Mouse (Mus musculus) forebrain, postnatal 0 days (tissue): Measurements from ENCODE around the gene Abca6. TPM values are rescaled to one million over a fixed set of nuclear protein-coding genes. Genes with fewer than 3 reads are reported as not detected.
A peak's percentile ranks its signal among the peaks of the same experiment; 100 is the strongest.

ENCODE experiments used
- ATAC-seq: fragments of 200-750 bp; cut with Nextera tagmentation; 2 replicates; pipeline ENCODE4 v1.8.0; 2017; ENCODE audit warnings: mild to moderate bottlenecking, moderate library complexity
- DNase-seq: peaks from one replicate; pipeline ENCODE4 v3.0.0-alpha.2; 2015
- H3K27ac ChIP-seq: fragments of 300-500 bp; sonication (generic); 2 replicates; pipeline ENCODE4 v1.5.1; 2014; ENCODE audit warnings: low read depth, mild to moderate bottlenecking, antibody characterized with exemption, low read length, moderate library complexity, mixed read lengths
- H3K27me3 ChIP-seq: fragments of 300-500 bp; sonication (generic); 2 replicates; pipeline ENCODE4 v1.6.1; 2014; ENCODE audit warnings: mild to moderate bottlenecking, low read length, mixed read lengths; ENCODE audit not compliant: insufficient read depth
- H3K36me3 ChIP-seq: fragments of 300-500 bp; sonication (generic); 2 replicates; pipeline ENCODE4 v1.6.1; 2014; ENCODE audit warnings: mild to moderate bottlenecking, moderate library complexity; ENCODE audit not compliant: insufficient read depth
- H3K4me1 ChIP-seq: fragments of 300-500 bp; sonication (generic); 2 replicates; pipeline ENCODE4 v1.6.1; 2014; ENCODE audit warnings: antibody characterized with exemption; ENCODE audit not compliant: insufficient read depth
- H3K4me2 ChIP-seq: fragments of 300-500 bp; sonication (generic); 2 replicates; pipeline ENCODE4 v1.6.1; 2014; ENCODE audit warnings: low read depth, mild to moderate bottlenecking, moderate library complexity
- H3K4me3 ChIP-seq: fragments of 300-500 bp; sonication (generic); 2 replicates; pipeline ENCODE4 v1.5.1; 2014; ENCODE audit warnings: low read depth, low read length, mixed read lengths
- H3K9ac ChIP-seq: fragments of 300-500 bp; sonication (generic); 2 replicates; pipeline ENCODE4 v1.6.1; 2014; ENCODE audit warnings: mild to moderate bottlenecking
- H3K9me3 ChIP-seq: fragments of 300-500 bp; sonication (generic); 2 replicates; pipeline ENCODE4 v1.6.1; 2016; ENCODE audit warnings: low read length
- CTCF ChIP-seq: sonication (generic); IDR thresholded peaks from 2 replicates; pipeline ENCODE4 v1.5.1; 2016; ENCODE audit warnings: antibody characterized with exemption, control low read depth, low read depth
- WGBS: fragments of 180-500 bp; shearing (Covaris S2); extraction: QIAGEN DNeasy Blood & Tissue Kit; methylation state at CpG from one replicate; pipeline ENCODE4 v1.1.7; 2014; 5-methylcytosine and 5-hydroxymethylcytosine counted together
- polyA plus RNA-seq: library from polyadenylated mRNA; unstranded; fragments of >200 nt; fragmentation: Nextera tagmentation; extraction: Ambion mirVana; gene quantifications from 2 replicates; pipeline ENCODE4 v1.2.1, GENCODE M21; 2015
- total RNA-seq: library from RNA; depleted of rRNA; stranded (reverse); fragments of >200 nt; gene quantifications from 2 replicates; pipeline ENCODE4 v1.2.3, GENCODE M21; 2014; rRNA removed

Gene Abca6
- total RNA-seq (0.85 and 2.0 TPM in 2 replicates), polyA plus RNA-seq (0.39 and 0.91 TPM in 2 replicates)

DNA sequence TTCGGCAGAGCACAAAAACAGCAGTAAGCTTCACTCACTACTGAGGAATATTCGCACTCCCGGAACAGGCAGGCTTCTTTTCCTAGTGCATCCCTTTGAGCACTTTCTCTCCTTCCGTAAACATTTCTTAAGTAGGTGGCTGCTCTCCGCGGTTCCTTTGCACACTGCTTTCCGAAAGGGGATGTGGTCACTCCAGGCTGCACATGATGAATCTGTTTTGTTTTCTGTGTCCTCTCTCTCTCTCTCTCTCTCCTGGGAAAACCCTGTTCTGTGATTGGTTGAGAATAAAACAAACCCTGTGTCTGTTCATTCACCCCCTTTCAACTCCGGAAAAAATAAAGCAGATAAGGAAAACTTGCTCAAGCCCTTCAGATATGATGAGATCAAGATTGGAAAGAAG is at the start of gene Abca6:
Gene Abca6 (minus strand): TSS at position 243 of the 400 bp plus-strand sequence.
- no peaks in the 10 kb centered on the region for H3K9me3 ChIP-seq
- peak within 1 kb of the TSS; percentile 23 for H3K4me3 ChIP-seq
- no peaks in the 10 kb centered on the region for H3K36me3 ChIP-seq
- no peak within 1 kb of the TSS for H3K27ac ChIP-seq
- no peaks in the 10 kb centered on the region for H3K27me3 ChIP-seq
- WGBS, result 8% methylated on average over 8 of the region's 8 CpGs
- peak within 1 kb of the TSS; percentile 49 for H3K4me2 ChIP-seq
- ATAC-seq, result no peak
- DNase-seq, result peak; percentile 26
- no peak for TF ChIP-seq CTCF
- H3K4me1 ChIP-seq, result no peaks in the 10 kb centered on the region
- no peak within 1 kb of the TSS for H3K9ac ChIP-seq

DNA sequence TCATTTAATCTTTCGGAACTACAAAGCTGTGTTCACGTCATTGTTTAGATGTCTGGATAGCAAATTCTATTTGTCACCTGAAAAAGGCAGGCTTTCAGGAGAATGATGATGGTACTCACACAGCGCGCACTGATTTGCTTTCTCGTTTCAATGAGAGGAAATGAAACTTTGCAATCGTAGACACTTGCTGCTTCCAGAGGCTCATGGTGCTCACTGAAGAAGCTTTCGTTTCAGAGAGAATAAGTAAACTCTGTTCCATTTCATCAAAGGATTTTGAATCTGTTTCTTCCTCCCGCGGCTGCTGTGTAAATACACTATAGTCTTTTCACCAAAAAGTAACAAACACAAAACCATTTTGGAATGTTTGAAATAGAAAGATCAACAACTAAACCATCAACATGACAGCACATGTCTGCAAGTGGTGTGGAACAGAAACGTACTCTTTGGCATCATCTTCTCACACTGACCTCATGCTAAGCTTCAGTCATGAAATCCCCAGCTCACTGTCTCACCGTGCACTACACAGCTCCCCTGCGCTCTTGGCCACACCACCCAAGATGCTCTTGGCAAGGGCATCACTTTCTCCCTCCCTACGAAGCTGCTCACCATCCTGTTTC is 46.4 kb upstream of the Abca6 start:
- 80% methylated on average over 13 of the region's 13 CpGs for WGBS

DNA sequence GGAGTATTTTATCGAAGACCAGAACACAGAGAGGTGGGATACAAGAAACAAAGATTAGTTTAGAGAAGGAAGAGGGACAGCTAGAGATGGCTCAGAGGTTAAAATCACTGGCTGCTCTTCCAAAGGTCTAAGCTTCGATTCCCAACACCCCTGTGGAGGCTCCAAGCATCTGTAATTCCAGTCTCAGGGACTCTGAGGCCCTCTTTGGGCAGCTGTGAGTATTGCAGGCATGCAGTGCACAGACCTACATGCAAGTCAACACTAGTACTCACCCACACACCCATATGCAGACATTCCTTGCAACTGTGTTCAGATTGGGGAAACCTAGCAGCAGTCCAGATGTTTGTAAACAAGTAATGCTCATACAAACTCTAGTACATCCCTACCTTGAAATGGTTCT is 39.0 kb upstream of the Abca6 start:
- no peak for ATAC-seq
- H3K9me3 ChIP-seq, result no peaks in the 10 kb centered on the region
- H3K4me3 ChIP-seq, result no peak overlapping the region
- no peaks in the 10 kb centered on the region for H3K27me3 ChIP-seq
- H3K4me2 ChIP-seq, result no peak overlapping the region
- TF ChIP-seq CTCF, result peak; percentile 18; the same call in 1 of the 2 replicates
- H3K9ac ChIP-seq, result no peak overlapping the region
- no peak overlapping the region for H3K27ac ChIP-seq
- no peak for DNase-seq
- WGBS, result 75% methylated on average over 2 of the region's 2 CpGs
- no peaks in the 10 kb centered on the region for H3K4me1 ChIP-seq
- H3K36me3 ChIP-seq, result peaks cover 12% of the 10 kb centered on the region

More for the DNA sequence above, 46.4 kb upstream of the Abca6 start:
- Histone ChIP-seq H3K4me3 (no peak overlapping the region), H3K4me2 (no peak overlapping the region), H3K36me3 (peaks cover 12% of the 10 kb centered on the region), H3K27ac (no peak overlapping the region), H3K9me3 (no peaks in the 10 kb centered on the region), H3K4me1 (no peaks in the 10 kb centered on the region), H3K27me3 (no peaks in the 10 kb centered on the region), H3K9ac (no peak overlapping the region)
- DNase-seq (no peak), ATAC-seq (no peak)
- TF ChIP-seq CTCF, result no peak

DNA sequence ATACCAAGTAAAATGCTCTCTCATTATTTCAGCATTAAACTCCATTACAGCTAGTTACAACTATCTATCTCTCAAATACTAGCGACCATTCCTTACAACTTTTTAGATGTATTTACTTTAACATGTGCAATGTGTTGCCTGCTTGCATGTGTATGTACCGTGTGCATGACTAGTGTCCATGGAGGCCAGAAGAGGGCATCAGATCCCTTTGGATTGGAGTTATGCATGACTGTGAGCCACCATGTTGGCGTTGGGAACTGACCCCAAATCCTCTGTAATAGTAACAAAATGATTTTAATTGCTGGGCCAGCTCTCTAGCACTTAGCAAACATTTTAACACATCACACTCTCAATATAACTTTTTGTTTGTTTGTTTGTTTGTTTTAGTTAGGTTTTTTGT is 36.8 kb upstream of the Abca6 start:
- Histone ChIP-seq H3K4me2 (no peak overlapping the region), H3K36me3 (peaks cover 12% of the 10 kb centered on the region), H3K27ac (no peak overlapping the region), H3K9me3 (no peaks in the 10 kb centered on the region), H3K4me3 (no peak overlapping the region), H3K9ac (no peak overlapping the region), H3K4me1 (no peaks in the 10 kb centered on the region), H3K27me3 (no peaks in the 10 kb centered on the region)
- WGBS, result 83% methylated on average over 3 of the region's 3 CpGs
- no peak for DNase-seq
- ATAC-seq, result no peak
- no peak for TF ChIP-seq CTCF

DNA sequence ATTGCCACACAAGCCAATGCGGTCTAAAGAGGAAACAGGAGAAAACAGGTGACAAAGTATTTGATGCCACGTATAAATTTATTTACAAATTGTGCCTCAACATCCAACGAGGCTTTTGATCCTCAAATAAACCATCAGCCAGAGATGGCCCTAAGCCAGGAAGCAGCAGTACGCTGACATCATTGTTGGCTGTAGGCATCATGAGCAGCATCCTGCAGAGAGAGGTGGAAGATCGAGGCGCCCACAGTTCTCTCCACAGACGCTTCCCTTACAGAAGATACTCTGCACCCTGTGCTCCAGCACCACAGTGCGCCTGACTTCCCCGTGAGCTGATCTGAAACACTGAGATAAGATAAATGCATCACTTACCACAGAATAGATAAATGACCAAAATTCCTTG is 36.1 kb upstream of the Abca6 start:
- ATAC-seq (no peak), DNase-seq (no peak)
- Histone ChIP-seq H3K27ac (no peak overlapping the region), H3K4me1 (no peaks in the 10 kb centered on the region), H3K27me3 (no peaks in the 10 kb centered on the region), H3K4me2 (no peak overlapping the region), H3K4me3 (no peak overlapping the region), H3K36me3 (peaks cover 12% of the 10 kb centered on the region), H3K9ac (no peak overlapping the region), H3K9me3 (no peaks in the 10 kb centered on the region)
- 56% methylated on average over 9 of the region's 9 CpGs for WGBS
- no peak for TF ChIP-seq CTCF

DNA sequence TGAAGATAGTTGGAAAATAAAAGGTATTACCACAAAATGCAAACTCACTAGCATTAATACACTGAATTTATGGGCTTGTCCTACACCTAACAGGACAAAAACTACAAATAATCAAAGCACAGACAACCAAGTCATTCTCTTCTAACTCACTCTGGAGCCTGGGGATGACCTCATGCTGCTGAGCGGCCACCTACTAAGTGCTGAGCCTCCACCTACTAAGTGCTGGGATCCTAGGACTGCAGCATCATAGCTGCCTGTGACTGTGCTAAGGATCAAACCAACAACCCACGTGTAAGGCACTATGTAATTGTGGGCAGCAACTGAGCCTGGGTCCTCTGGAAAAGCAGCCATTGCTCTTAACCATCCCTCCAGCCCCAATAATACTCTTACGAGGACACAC is 34.8 kb upstream of the Abca6 start:
- no peak for DNase-seq
- TF ChIP-seq CTCF, result no peak
- ATAC-seq, result no peak
- Histone ChIP-seq H3K36me3 (peaks cover 7% of the 10 kb centered on the region), H3K27me3 (no peaks in the 10 kb centered on the region), H3K27ac (no peak overlapping the region), H3K4me3 (no peak overlapping the region), H3K9me3 (no peaks in the 10 kb centered on the region), H3K9ac (no peak overlapping the region), H3K4me1 (no peaks in the 10 kb centered on the region), H3K4me2 (no peak overlapping the region)
- 89% methylated on average over 3 of the region's 3 CpGs for WGBS

DNA sequence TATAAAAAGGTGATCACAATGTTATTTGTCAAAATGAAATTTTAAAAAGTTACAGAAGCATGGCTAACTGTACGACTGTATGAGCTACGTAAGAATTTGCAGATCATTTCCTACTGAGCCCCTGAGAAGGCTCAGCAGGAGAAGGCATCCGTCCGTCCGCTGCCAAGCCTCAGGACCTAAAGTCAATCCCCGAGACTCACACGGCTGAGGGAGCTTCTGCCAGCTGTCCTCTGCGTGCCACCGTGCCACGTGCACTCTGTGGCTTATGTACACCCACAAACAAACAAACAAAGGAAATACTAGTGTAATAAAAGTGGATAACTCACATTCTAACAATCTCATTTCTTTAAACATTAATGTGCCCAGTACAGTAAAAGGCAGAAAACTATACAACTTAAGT is 33.3 kb upstream of the Abca6 start:
- WGBS, result 76% methylated on average over 10 of the region's 10 CpGs
- Histone ChIP-seq H3K36me3 (peaks cover 7% of the 10 kb centered on the region), H3K27ac (no peak overlapping the region), H3K4me3 (no peak overlapping the region), H3K4me2 (no peak overlapping the region), H3K4me1 (no peaks in the 10 kb centered on the region), H3K9ac (no peak overlapping the region), H3K27me3 (no peaks in the 10 kb centered on the region), H3K9me3 (no peaks in the 10 kb centered on the region)
- no peak for TF ChIP-seq CTCF
- no peak for ATAC-seq
- DNase-seq, result no peak
